Mouse (Mus musculus): ENCODE measurements around the gene Eif4h. TPM values are rescaled to one million over a fixed set of nuclear protein-coding genes. Genes with fewer than 3 reads are reported as not detected.

Eif4h gene
- 245 TPM for total RNA-seq (2023)

DNA sequence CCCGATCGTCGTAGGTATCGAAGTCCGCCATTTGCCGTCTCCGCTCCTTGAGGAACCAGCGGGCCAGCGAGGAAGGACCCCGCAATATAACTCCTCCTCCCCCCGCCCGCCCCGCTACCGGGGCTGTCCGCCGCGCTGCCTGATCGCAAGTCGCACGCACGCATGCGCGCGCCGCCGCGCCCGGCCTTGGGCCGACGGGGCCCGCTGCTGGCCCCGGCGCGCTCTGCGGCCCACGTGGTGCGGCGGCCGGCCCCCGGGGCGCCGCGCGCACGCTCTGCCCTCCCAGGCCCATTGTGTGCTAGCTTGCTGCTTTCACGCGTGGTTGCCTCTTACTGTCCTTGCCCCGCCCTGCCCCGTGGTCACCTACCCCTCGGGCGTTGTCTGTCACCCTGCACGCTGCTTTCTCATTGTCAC lies at the start of gene Eif4h:
Gene Eif4h (minus strand): TSS at position 222 of the 414 bp plus-strand sequence.

DNA sequence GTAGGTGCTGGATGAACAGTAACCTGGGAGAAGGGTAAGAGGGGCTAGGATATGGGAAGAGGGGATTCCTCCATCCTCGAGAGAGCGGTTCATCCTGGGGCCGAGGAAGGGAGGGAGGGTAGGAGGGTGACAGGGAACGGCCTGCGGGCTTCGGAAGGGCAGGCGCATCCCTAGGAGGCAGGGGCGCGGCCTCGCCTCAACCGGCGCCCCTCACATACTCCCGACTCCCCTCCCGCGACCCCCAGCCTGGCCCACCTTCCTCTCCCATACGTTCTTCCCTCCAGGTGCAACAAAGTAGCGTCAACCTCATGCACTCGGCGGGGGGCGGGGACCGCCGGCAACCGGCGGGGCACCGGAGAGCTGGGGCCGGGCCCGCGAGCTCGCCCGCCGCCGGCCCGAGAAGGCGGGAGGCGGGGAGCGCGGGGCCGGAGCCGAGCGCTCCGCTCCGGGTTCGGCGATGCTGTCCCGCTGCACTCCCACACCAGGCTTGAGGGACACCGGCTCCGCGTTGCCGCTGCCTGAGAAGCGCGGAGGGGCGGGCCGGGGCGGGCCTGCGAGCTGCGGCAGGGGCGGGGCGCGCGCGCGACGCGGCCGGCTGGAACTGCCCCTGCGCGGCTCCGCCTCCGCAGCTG lies 48.9 kb upstream of the Eif4h start, which contains the start of gene Limk1:
Gene Limk1 (minus strand): TSS at position 513 of the 632 bp plus-strand sequence.

DNA sequence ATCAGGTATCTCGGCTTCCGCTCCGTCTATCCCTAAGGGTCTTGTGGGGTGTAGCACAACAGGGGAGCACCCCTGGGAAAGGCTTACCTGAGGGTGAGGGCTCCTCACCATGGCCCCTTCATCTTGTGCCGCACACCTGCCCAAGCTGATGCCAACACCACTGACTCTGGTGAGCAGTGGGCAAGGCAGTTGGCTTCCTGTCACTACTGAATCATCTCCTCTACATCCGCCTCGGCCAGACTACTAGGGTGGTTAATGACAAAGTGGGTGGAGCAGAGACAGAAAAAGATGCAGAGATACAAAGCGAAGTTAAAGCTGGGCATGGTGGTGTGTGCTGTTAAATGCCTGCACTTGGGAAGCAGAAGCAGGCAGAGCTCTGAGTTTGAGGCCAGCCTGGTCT lies 24.5 kb downstream of the Eif4h start, which contains the start of gene Lat2:
Gene Lat2 (minus strand): TSS at position 224 of the 400 bp plus-strand sequence.

DNA sequence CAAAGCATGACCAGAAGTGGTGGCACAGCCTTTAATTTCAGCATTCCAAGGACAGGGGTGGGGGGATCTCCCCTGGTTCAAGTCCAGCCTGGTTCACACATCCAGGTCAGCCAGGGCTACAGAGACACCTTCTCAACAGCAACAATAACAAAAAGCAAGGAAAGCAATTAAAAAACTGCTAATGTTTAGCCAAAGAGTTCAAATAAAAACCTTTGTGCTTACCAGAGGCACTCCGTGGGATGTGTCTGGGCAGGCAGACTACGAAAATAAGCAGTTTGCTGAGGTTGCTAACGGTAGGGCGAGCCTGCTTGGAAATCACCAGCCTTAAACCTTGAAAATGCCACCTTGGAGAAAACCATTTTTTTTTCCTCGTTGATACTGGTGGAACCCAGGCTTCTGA lies 58.1 kb downstream of the Eif4h start, which contains the start of gene Rfc2:
Gene Rfc2 (plus strand): TSS at position 221 of the 400 bp plus-strand sequence.

Other genes with a start within 250 kb of the Eif4h start
- 24.3 TPM for gene Gtf2ird1, start 182.8 kb downstream of the Eif4h start, total RNA-seq (2023)
- 6.4 TPM for gene Clip2, start 87.1 kb downstream of the Eif4h start, total RNA-seq (2023)
- gene Syna, start 79.3 kb downstream of the Eif4h start, total RNA-seq (2023), result not detected
- 60.5 TPM for gene Rfc2, start 58.1 kb downstream of the Eif4h start, total RNA-seq (2023)
- 20.8 TPM for gene Lat2, start 24.5 kb downstream of the Eif4h start, total RNA-seq (2023)
- 16.3 TPM for gene Limk1, start 49.1 kb upstream of the Eif4h start, total RNA-seq (2023)
- gene Eln, start 107.8 kb upstream of the Eif4h start, total RNA-seq (2023), result 0.74 TPM